Mouse (Mus musculus) intestine, embryonic 16.5 days (tissue): ENCODE measurements around the gene Pnn. TPM values are rescaled to one million over a fixed set of nuclear protein-coding genes. Genes with fewer than 3 reads are reported as not detected.

Experiments used
- ATAC-seq: fragments of 200-750 bp; cut with Nextera tagmentation; 2 replicates; pipeline ENCODE4 v1.8.0; 2017; ENCODE audit warnings: moderate TSS enrichment, moderate library complexity
- H3K27ac ChIP-seq: fragments of 300-500 bp; sonication (generic); 2 replicates; pipeline ENCODE4 v1.5.1; 2014; ENCODE audit warnings: mild to moderate bottlenecking, low read length
- H3K27me3 ChIP-seq: fragments of 300-500 bp; sonication (generic); replicated peaks from 2 replicates; pipeline ENCODE4 v1.6.1; 2014; ENCODE audit warnings: low read length, control low read depth, mixed read lengths; ENCODE audit not compliant: control insufficient read depth, insufficient read depth
- H3K36me3 ChIP-seq: fragments of 300-500 bp; sonication (generic); 2 replicates; pipeline ENCODE4 v1.6.1; 2014; ENCODE audit warnings: low read length, control low read depth; ENCODE audit not compliant: control insufficient read depth, insufficient read depth
- H3K4me1 ChIP-seq: fragments of 300-500 bp; sonication (generic); 2 replicates; pipeline ENCODE4 v1.6.1; 2014; ENCODE audit warnings: low read length, control low read depth, mixed read lengths; ENCODE audit not compliant: control insufficient read depth, insufficient read depth
- H3K4me2 ChIP-seq: fragments of 300-500 bp; sonication (generic); 2 replicates; pipeline ENCODE4 v1.6.1; 2014; ENCODE audit warnings: low read depth, low read length, control low read depth
- H3K4me3 ChIP-seq: fragments of 300-500 bp; sonication (generic); 2 replicates; pipeline ENCODE4 v1.5.1; 2014; ENCODE audit warnings: mild to moderate bottlenecking, low read length
- H3K9ac ChIP-seq: fragments of 300-500 bp; sonication (generic); 2 replicates; pipeline ENCODE4 v1.6.1; 2014; ENCODE audit warnings: low read depth, low read length
- H3K9me3 ChIP-seq: fragments of 300-500 bp; sonication (generic); 2 replicates; pipeline ENCODE4 v1.6.1; 2016; ENCODE audit warnings: low read length, control low read depth; ENCODE audit not compliant: control insufficient read depth
- WGBS: fragments of 180-500 bp; shearing (Covaris S2); extraction: QIAGEN DNeasy Blood & Tissue Kit; methylation state at CpG from one replicate; pipeline ENCODE4 v1.1.7; 2014; 5-methylcytosine and 5-hydroxymethylcytosine counted together
- polyA plus RNA-seq: library from polyadenylated mRNA; unstranded; fragments of >200 nt; fragmentation: Nextera tagmentation; extraction: Ambion mirVana; gene quantifications from 2 replicates; pipeline ENCODE4 v1.2.1, GENCODE M21; 2015

Pnn gene
- polyA plus RNA-seq, 1 experiment from 2014 or later, result 66.7 TPM

- Histone ChIP-seq H3K4me1 (no peaks in the 10 kb centered on the region), H3K9me3 (no peaks in the 10 kb centered on the region), H3K36me3 (peaks cover 9% of the 10 kb centered on the region; the same call in 1 of the 2 replicates), H3K4me3 (peak overlapping the region; percentile 99), H3K9ac (peak overlapping the region; percentile 68), H3K27me3 (no peaks in the 10 kb centered on the region), H3K4me2 (peak overlapping the region; percentile 60), H3K27ac (peak overlapping the region; percentile 90)
- ATAC-seq, result no peak
- WGBS, result 53% methylated on average over 3 of the region's 3 CpGs
These were observed 908 bp upstream of the Pnn start for GRCm38 (mm10) chr12:59065776-59066175.

GRCm38 (mm10) chr12:59067095-59067494 is 411 bp downstream of the Pnn start:
- peak overlapping the region; percentile 85 for H3K27ac ChIP-seq
- H3K4me3 ChIP-seq, result peak overlapping the region; percentile 99
- H3K27me3 ChIP-seq, result no peaks in the 10 kb centered on the region
- no peaks in the 10 kb centered on the region for H3K4me1 ChIP-seq
- peak overlapping the region; percentile 99 for H3K9ac ChIP-seq
- H3K36me3 ChIP-seq, result peaks cover 14% of the 10 kb centered on the region
- peak; percentile 68 for ATAC-seq
- peak overlapping the region; percentile 83 for H3K4me2 ChIP-seq
- WGBS, result under 1% methylated on average over 41 of the region's 41 CpGs
- H3K9me3 ChIP-seq, result no peaks in the 10 kb centered on the region

GRCm38 (mm10) chr12:59068791-59069190 is 2.1 kb downstream of the Pnn start:
- H3K4me2 ChIP-seq, result no peak overlapping the region
- H3K27ac ChIP-seq, result no peak overlapping the region
- no peak for ATAC-seq
- no peaks in the 10 kb centered on the region for H3K4me1 ChIP-seq
- no peaks in the 10 kb centered on the region for H3K27me3 ChIP-seq
- H3K36me3 ChIP-seq, result peaks cover 18% of the 10 kb centered on the region
- H3K9me3 ChIP-seq, result no peaks in the 10 kb centered on the region
- H3K9ac ChIP-seq, result no peak overlapping the region
- no peak overlapping the region for H3K4me3 ChIP-seq
- WGBS, result 90% methylated on average over 13 of the region's 13 CpGs

- Histone ChIP-seq H3K4me1 (no peaks in the 10 kb centered on the region), H3K9me3 (no peaks in the 10 kb centered on the region), H3K36me3 (peaks cover 18% of the 10 kb centered on the region), H3K9ac (no peak overlapping the region), H3K4me2 (no peak overlapping the region), H3K4me3 (no peak overlapping the region), H3K27ac (no peak overlapping the region), H3K27me3 (no peaks in the 10 kb centered on the region)
- ATAC-seq, result no peak
- 90% methylated on average over 11 of the region's 11 CpGs for WGBS
These were observed 5.6 kb downstream of the Pnn start for GRCm38 (mm10) chr12:59072286-59072685.

GRCm38 (mm10) chr12:59074052-59074451 is 7.4 kb downstream of the Pnn start:
- no peak for ATAC-seq
- 88% methylated on average over 3 of the region's 3 CpGs for WGBS
- Histone ChIP-seq H3K4me2 (no peak overlapping the region), H3K27me3 (no peaks in the 10 kb centered on the region), H3K36me3 (peaks cover 15% of the 10 kb centered on the region), H3K9ac (no peak overlapping the region), H3K4me1 (no peaks in the 10 kb centered on the region), H3K27ac (no peak overlapping the region), H3K4me3 (no peak overlapping the region), H3K9me3 (no peaks in the 10 kb centered on the region)

- Histone ChIP-seq H3K4me1 (no peaks in the 10 kb centered on the region), H3K27ac (no peak overlapping the region), H3K4me2 (no peak overlapping the region), H3K36me3 (peaks cover 5% of the 10 kb centered on the region; the same call in 1 of the 2 replicates), H3K9me3 (no peaks in the 10 kb centered on the region), H3K4me3 (no peak overlapping the region), H3K9ac (no peak overlapping the region), H3K27me3 (no peaks in the 10 kb centered on the region)
- ATAC-seq, result no peak
- 86% methylated on average over 3 of the region's 3 CpGs for WGBS
These were observed 10.3 kb downstream of the Pnn start for GRCm38 (mm10) chr12:59076996-59077395.

- H3K9ac ChIP-seq, result no peak overlapping the region
- peak; percentile 89 for ATAC-seq
- no peaks in the 10 kb centered on the region for H3K36me3 ChIP-seq
- H3K27me3 ChIP-seq, result no peaks in the 10 kb centered on the region
- no peaks in the 10 kb centered on the region for H3K9me3 ChIP-seq
- H3K4me1 ChIP-seq, result no peaks in the 10 kb centered on the region
- H3K27ac ChIP-seq, result no peak overlapping the region
- H3K4me3 ChIP-seq, result no peak overlapping the region
- 64% methylated on average over 3 of the region's 3 CpGs for WGBS
- no peak overlapping the region for H3K4me2 ChIP-seq
These were observed 11.2 kb downstream of the Pnn start for GRCm38 (mm10) chr12:59077883-59078282.

- no peaks in the 10 kb centered on the region for H3K4me1 ChIP-seq
- no peaks in the 10 kb centered on the region for H3K9me3 ChIP-seq
- no peak for ATAC-seq
- no peak overlapping the region for H3K9ac ChIP-seq
- 89% methylated on average over 4 of the region's 4 CpGs for WGBS
- no peak overlapping the region for H3K4me3 ChIP-seq
- no peak overlapping the region for H3K4me2 ChIP-seq
- H3K27ac ChIP-seq, result no peak overlapping the region
- H3K36me3 ChIP-seq, result no peaks in the 10 kb centered on the region
- H3K27me3 ChIP-seq, result no peaks in the 10 kb centered on the region
These were observed 13.8 kb downstream of the Pnn start for GRCm38 (mm10) chr12:59080461-59080860.

GRCm38 (mm10) chr12:59084446-59084845 is 17.8 kb downstream of the Pnn start:
- Histone ChIP-seq H3K4me2 (no peak overlapping the region), H3K36me3 (no peaks in the 10 kb centered on the region), H3K4me1 (no peaks in the 10 kb centered on the region), H3K9me3 (no peaks in the 10 kb centered on the region), H3K27ac (no peak overlapping the region), H3K4me3 (no peak overlapping the region), H3K27me3 (no peaks in the 10 kb centered on the region), H3K9ac (no peak overlapping the region)
- 74% methylated on average over 5 of the region's 5 CpGs for WGBS
- peak; percentile 33; the same call in 1 of the 2 replicates for ATAC-seq

GRCm38 (mm10) chr12:59086171-59086570 is 19.5 kb downstream of the Pnn start:
- 83% methylated on average over 5 of the region's 5 CpGs for WGBS
- Histone ChIP-seq H3K36me3 (no peaks in the 10 kb centered on the region), H3K4me3 (no peak overlapping the region), H3K27ac (no peak overlapping the region), H3K27me3 (no peaks in the 10 kb centered on the region), H3K9me3 (no peaks in the 10 kb centered on the region), H3K4me2 (no peak overlapping the region), H3K9ac (no peak overlapping the region), H3K4me1 (no peaks in the 10 kb centered on the region)
- ATAC-seq, result no peak
